Mouse (Mus musculus) CH12.LX (cell line): ENCODE measurements around the gene Mknk1. TPM values are rescaled to one million over a fixed set of nuclear protein-coding genes. Genes with fewer than 3 reads are reported as not detected.

ENCODE experiments used
- DNase-seq: peaks from one replicate; pipeline ENCODE4 v3.0.0-alpha.2; 2013; ENCODE audit errors: extremely low read depth
- H3K27ac ChIP-seq: 2 replicates; pipeline ENCODE4 v1.5.1; 2012; ENCODE audit warnings: low read depth, mild to moderate bottlenecking, control low read depth, moderate library complexity; ENCODE audit not compliant: insufficient read depth
- H3K27me3 ChIP-seq: replicated peaks from 2 replicates; pipeline ENCODE3; 2012; ENCODE audit warnings: inconsistent platforms
- H3K36me3 ChIP-seq, 2 experiments: replicated peaks in 1 of 2; 2 replicates each; pipeline versions ENCODE3 to v1.6.1; 2012; ENCODE audit warnings: inconsistent platforms in 1 of 2, low read length in 1 of 2, mild to moderate bottlenecking in 1 of 2, mixed read lengths in 1 of 2, moderate library complexity in 1 of 2; ENCODE audit not compliant: control insufficient read depth in 1 of 2, insufficient read depth in 1 of 2
- H3K4me1 ChIP-seq, 2 experiments: 2 replicates each; pipeline ENCODE4 v1.6.1; 2012; ENCODE audit warnings: inconsistent platforms in 1 of 2, moderate library complexity in 1 of 2; ENCODE audit not compliant: insufficient read depth in 2 of 2, control insufficient read depth in 1 of 2
- H3K4me2 ChIP-seq: 2 replicates; pipeline ENCODE4 v1.6.1; 2012; ENCODE audit warnings: low read depth, mild to moderate bottlenecking, control low read depth; ENCODE audit not compliant: poor library complexity, insufficient read depth, severe bottlenecking
- H3K4me3 ChIP-seq, 3 experiments: fragments of 150-350 bp in 1 of 3; sonication (generic) in 1 of 3; replicated peaks in 1 of 3; 2 replicates each; pipeline versions ENCODE3 to v1.5.1; 2011 to 2012; ENCODE audit warnings: low read depth in 2 of 3, low read length in 2 of 3, mild to moderate bottlenecking in 2 of 3, moderate library complexity in 2 of 3, control low read depth in 1 of 3, improper control_type of control experiment in 1 of 3, inconsistent platforms in 1 of 3, mixed read lengths in 1 of 3; ENCODE audit not compliant: poor library complexity in 1 of 3
- H3K79me2 ChIP-seq: replicated peaks from 2 replicates; pipeline ENCODE4 v1.6.1; 2012; ENCODE audit warnings: mild to moderate bottlenecking, moderate library complexity; ENCODE audit not compliant: control insufficient read depth, poor library complexity, insufficient read depth, severe bottlenecking; ENCODE audit errors: extremely low read depth
- H3K9ac ChIP-seq: 2 replicates; pipeline ENCODE4 v1.6.1; 2012; ENCODE audit warnings: low read depth, mild to moderate bottlenecking, control low read depth, moderate library complexity; ENCODE audit not compliant: insufficient read depth
- H3K9me3 ChIP-seq: replicated peaks from 2 replicates; pipeline ENCODE3; 2012; ENCODE audit warnings: low read length, inconsistent platforms, mixed read lengths
- ETS1 ChIP-seq: conservative IDR thresholded peaks from 2 replicates; pipeline ENCODE4 v1.6.1; 2012; ENCODE audit warnings: low read depth, mild to moderate bottlenecking, inconsistent platforms, low read length, improper control_type of control experiment, moderate library complexity
- KAT2A ChIP-seq: IDR thresholded peaks from 2 replicates; pipeline ENCODE4 v1.6.1; 2012; ENCODE audit warnings: low read length, improper control_type of control experiment, inconsistent platforms; ENCODE audit not compliant: insufficient replicate concordance
- MAFK ChIP-seq: IDR thresholded peaks from 2 replicates; pipeline ENCODE4 v1.6.1; 2011; ENCODE audit warnings: low read length, improper control_type of control experiment; ENCODE audit not compliant: insufficient replicate concordance
- MYC ChIP-seq: IDR thresholded peaks from 2 replicates; pipeline ENCODE4 v1.6.1; 2011; ENCODE audit warnings: low read depth, mild to moderate bottlenecking, improper control_type of control experiment, low read length
- NELFE ChIP-seq: IDR thresholded peaks from 2 replicates; pipeline ENCODE4 v1.6.1; 2011; ENCODE audit warnings: low read depth, low read length, improper control_type of control experiment
- POLR2AphosphoS2 ChIP-seq: IDR thresholded peaks from 2 replicates; pipeline ENCODE4 v1.6.1; 2011; ENCODE audit warnings: low read depth, low read length, improper control_type of control experiment
- SIN3A ChIP-seq: IDR thresholded peaks from 2 replicates; pipeline ENCODE4 v1.6.1; 2012; ENCODE audit warnings: low read length, improper control_type of control experiment, inconsistent platforms
- TCF12 ChIP-seq: IDR thresholded peaks from 2 replicates; pipeline ENCODE4 v1.6.1; 2014; ENCODE audit warnings: low read depth, mild to moderate bottlenecking, inconsistent platforms, low read length, improper control_type of control experiment
- USF1 ChIP-seq: IDR thresholded peaks from 2 replicates; pipeline ENCODE4 v1.6.1; 2014; ENCODE audit warnings: low read depth, mild to moderate bottlenecking, inconsistent platforms, low read length, improper control_type of control experiment
- USF2 ChIP-seq: conservative IDR thresholded peaks from 2 replicates; pipeline ENCODE4 v1.6.1; 2011; ENCODE audit warnings: low read depth, low read length, improper control_type of control experiment
- ZKSCAN1 ChIP-seq: IDR thresholded peaks from 2 replicates; pipeline ENCODE4 v1.6.1; 2012; ENCODE audit warnings: low read depth, inconsistent platforms, low read length, improper control_type of control experiment, borderline replicate concordance
- ZMIZ1 ChIP-seq: IDR thresholded peaks from 2 replicates; pipeline ENCODE4 v1.6.1; 2012; ENCODE audit warnings: low read depth, mild to moderate bottlenecking, inconsistent platforms, low read length, improper control_type of control experiment
- ZNF384 ChIP-seq: IDR thresholded peaks from 2 replicates; pipeline ENCODE4 v1.6.1; 2012; ENCODE audit warnings: low read depth, low read length, improper control_type of control experiment, inconsistent platforms
- dilution Hi-C: fragments of 300-500 bp; cut with MboI; formaldehyde crosslinking; loops from 2 replicates; pipeline ENCODE4 v1.14.3; 2020; ENCODE audit warnings: low sequenced_read_pairs; ENCODE audit not compliant: extremely low pct_unique_long_range_greater_than_20kb, extremely low pct_ligation_motif_present
- in situ Hi-C: fragments of 300-500 bp; cut with MboI; formaldehyde crosslinking; loops from 3 replicates; pipeline ENCODE4 v1.14.3; 2019; ENCODE audit warnings: low sequenced_read_pairs, low pct_ligation_motif_present, low pct_unique_long_range_greater_than_20kb, mixed read lengths
- polyA plus RNA-seq: library from polyadenylated mRNA; unstranded; fragments of >175 nt; gene quantifications from 2 replicates; pipeline ENCODE4 v1.2.1, GENCODE M21; 2012; ENCODE audit warnings: low read depth; ENCODE audit not compliant: insufficient read length
- total RNA-seq, 2 experiments: library from RNA; depleted of rRNA; stranded (reverse); fragments of 300-350 nt in 1 of 2; fragments of >200 nt in 1 of 2; gene quantifications; 2 replicates each; pipeline ENCODE4 v1.2.3; 2012 to 2014

The Mknk1 gene
- total and polyA plus RNA-seq, 3 experiments: 17.8 to 39.0 (median 31.5) TPM

- no peak overlapping the region for H3K27ac ChIP-seq
- no peaks in the 10 kb centered on the region for H3K79me2 ChIP-seq
- dilution Hi-C loops: no loop called here
- no peak overlapping the region for H3K9ac ChIP-seq
- in situ Hi-C loops: no loop called here
- H3K9me3 ChIP-seq: no peaks in the 10 kb centered on the region
- no peak overlapping the region for H3K4me2 ChIP-seq
- TF ChIP-seq ZKSCAN1 (no peak), ZNF384 (no peak), TCF12 (no peak), SIN3A (no peak)
- H3K4me3 ChIP-seq: no peak overlapping the region
- no peaks in the 10 kb centered on the region for H3K27me3 ChIP-seq
- peaks cover 0 to 10% of the 10 kb centered on the region in 2 experiments; a peak in 2 of 4 replicates for H3K4me1 ChIP-seq
- peaks cover 81 to 96% of the 10 kb centered on the region in 2 experiments for H3K36me3 ChIP-seq
- no peak for DNase-seq
Measured at GRCm38 (mm10) chr4:115863880-115864279, 24.9 kb downstream of the Mknk1 start.

- H3K9me3 ChIP-seq: no peaks in the 10 kb centered on the region
- TF ChIP-seq MYC: no peak
- TF ChIP-seq KAT2A: no peak
- no peak for TF ChIP-seq USF2
- no peak for TF ChIP-seq ZMIZ1
- TF ChIP-seq ZKSCAN1: no peak
- TF ChIP-seq ETS1: no peak
- no peak for TF ChIP-seq TCF12
- TF ChIP-seq USF1: no peak
- no peaks in the 10 kb centered on the region for H3K79me2 ChIP-seq
- H3K9ac ChIP-seq: no peak overlapping the region
- no peak overlapping the region for H3K4me2 ChIP-seq
- H3K4me1 ChIP-seq: peaks cover 0 to 6% of the 10 kb centered on the region in 2 experiments; a peak in 2 of 4 replicates
- dilution Hi-C loops (no loop called here), in situ Hi-C loops (no loop called here)
- no peak overlapping the region for H3K4me3 ChIP-seq
- H3K36me3 ChIP-seq: peaks cover 78 to 93% of the 10 kb centered on the region in 2 experiments
- no peak overlapping the region for H3K27ac ChIP-seq
- H3K27me3 ChIP-seq: no peaks in the 10 kb centered on the region
- no peak for DNase-seq
Measured at GRCm38 (mm10) chr4:115869512-115870210, 30.7 kb downstream of the Mknk1 start.

- no peaks in the 10 kb centered on the region for H3K79me2 ChIP-seq
- no peak for TF ChIP-seq NELFE
- no peak for TF ChIP-seq POLR2AphosphoS2
- TF ChIP-seq ETS1: no peak
- TF ChIP-seq MAFK: no peak
- H3K4me3 ChIP-seq: no peak overlapping the region
- dilution Hi-C loops (no loop called here), in situ Hi-C loops (no loop called here)
- no peaks in the 10 kb centered on the region for H3K27me3 ChIP-seq
- H3K4me1 ChIP-seq: no peaks in the 10 kb centered on the region
- no peak for DNase-seq
- no peak overlapping the region for H3K27ac ChIP-seq
- no peak overlapping the region for H3K4me2 ChIP-seq
- no peak overlapping the region for H3K9ac ChIP-seq
- H3K9me3 ChIP-seq: no peaks in the 10 kb centered on the region
- peaks cover 86 to 97% of the 10 kb centered on the region in 2 experiments for H3K36me3 ChIP-seq
Measured at GRCm38 (mm10) chr4:115873231-115873630, 34.2 kb downstream of the Mknk1 start.
